27 mouse cellular contexts compared by ENCODE assay signal in the genomic region with DNA sequence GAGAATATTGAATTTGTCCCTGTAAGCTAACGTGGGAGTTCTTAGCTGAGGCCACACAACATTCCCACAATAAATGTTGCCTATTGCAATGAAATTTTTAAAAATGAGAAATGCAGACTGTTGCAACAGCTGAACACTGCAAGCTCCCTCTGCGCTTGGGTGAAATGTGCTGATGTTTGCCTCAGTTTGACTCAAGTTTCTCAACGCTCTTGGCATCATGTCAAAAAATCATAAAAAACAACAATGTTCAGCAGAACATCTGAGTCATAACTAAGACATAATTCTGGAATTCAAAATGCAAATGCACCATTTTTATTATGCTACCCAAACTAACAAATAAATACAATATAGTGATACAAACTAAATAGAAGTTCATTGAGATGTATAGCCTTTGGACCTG. TPM values are rescaled to one million over a fixed set of nuclear protein-coding genes. Genes with fewer than 3 reads are reported as not detected.
DNase-seq lines count a peak whose midpoint lies in the region; ATAC-seq and TF ChIP-seq lines count a peak whose summit lies in the region.
"Had no signal": no experiment of that assay in that cellular context is flagged by ENCODE, and none has a peak within 500 bp of the region (broad histone marks: within the 10 kb centered on the region; RNA-seq: fewer than 3 reads in every experiment).

No protein-coding gene starts in this region.

- no peaks in the 10 kb centered on the region for H3K4me1 ChIP-seq in lung, postnatal 0 days (ENCODE audit: insufficient read depth, low read depth, low read length)
- H3K4me1 ChIP-seq in limb, embryonic 10.5 days: no peaks in the 10 kb centered on the region
- H3K4me1 ChIP-seq: embryonic facial prominence, embryonic 13.5 days; embryonic facial prominence, embryonic 15.5 days; forebrain, embryonic 10.5 days; forebrain, embryonic 12.5 days had no signal

- ATAC-seq in lung, postnatal 0 days: no peak
- ATAC-seq: CD4-positive, CD25-positive, alpha-beta regulatory T cell, adult 4 months; forebrain, embryonic 14.5 days; forebrain, embryonic 16.5 days had no signal

- H3K4me3 ChIP-seq in lung, postnatal 0 days (ENCODE audit: low read depth, low read length): no peak overlapping the region
- H3K4me3 ChIP-seq in limb, embryonic 10.5 days: no peak overlapping the region
- H3K4me3 ChIP-seq: embryonic facial prominence, embryonic 13.5 days; embryonic facial prominence, embryonic 15.5 days; erythroblast, embryonic 14.5 days; forebrain, embryonic 10.5 days; forebrain, embryonic 12.5 days had no signal

- H3K9ac ChIP-seq in lung, postnatal 0 days (replicated peaks; ENCODE audit: low read depth): no peak overlapping the region
- H3K9ac ChIP-seq: embryonic facial prominence, embryonic 13.5 days; embryonic facial prominence, embryonic 15.5 days; forebrain, embryonic 12.5 days had no signal

- no peaks in the 10 kb centered on the region for H3K36me3 ChIP-seq in lung, postnatal 0 days (ENCODE audit: insufficient read depth, low read length)
- no peaks in the 10 kb centered on the region for H3K36me3 ChIP-seq in limb, embryonic 10.5 days
- H3K36me3 ChIP-seq: embryonic facial prominence, embryonic 13.5 days; embryonic facial prominence, embryonic 15.5 days; forebrain, embryonic 10.5 days; forebrain, embryonic 12.5 days; G1E had no signal

- peak; percentile 64 for DNase-seq in lung, postnatal 0 days (ENCODE audit: low spot score)
- DNase-seq in lung, postnatal 25 days (ENCODE audit: low spot score): no peak
- peak; percentile 59 for DNase-seq in NIH3T3 (ENCODE audit: low read depth)
- peak; percentile 25 for DNase-seq in brain, adult 2 months (ENCODE audit: low read depth, low spot score)
- DNase-seq in left cerebral cortex, adult 9 months (ENCODE audit: low spot score in 2 of 2): no peak
- no peak for DNase-seq in limb, embryonic 10.5 days (ENCODE audit: low spot score)
- DNase-seq in right cerebral cortex, adult 2 months (ENCODE audit: low spot score in 2 of 2): no peak
- DNase-seq: adrenal gland, postnatal 10 days; adrenal gland, postnatal 25 days; B cell, adult 2 months; cerebellum, adult 11 months; cerebellum, adult 18-20 months; cerebellum, adult 8-10 months; cerebellum, adult 9-11 months; cerebellum, postnatal 14 days; cerebellum, postnatal 36 days; embryo, embryonic 11 days had no signal

- no peaks in the 10 kb centered on the region for H3K9me3 ChIP-seq in lung, postnatal 0 days (ENCODE audit: low read length)
- no peaks in the 10 kb centered on the region for H3K9me3 ChIP-seq in limb, embryonic 10.5 days (replicated peaks)
- H3K9me3 ChIP-seq: embryonic facial prominence, embryonic 13.5 days; embryonic facial prominence, embryonic 15.5 days; forebrain, embryonic 10.5 days; forebrain, embryonic 12.5 days; G1E had no signal

- no peak for TF ChIP-seq EP300 in lung, postnatal 0 days (IDR thresholded peaks at IDR 0.05)

- no peak overlapping the region for H3K27ac ChIP-seq in lung, postnatal 0 days (ENCODE audit: low read length)
- H3K27ac ChIP-seq in limb, embryonic 10.5 days: no peak overlapping the region
- H3K27ac ChIP-seq: embryonic facial prominence, embryonic 13.5 days; embryonic facial prominence, embryonic 15.5 days; forebrain, embryonic 10.5 days; forebrain, embryonic 12.5 days had no signal

- TF ChIP-seq CTCF in lung, postnatal 0 days (IDR thresholded peaks at IDR 0.05): no peak

- no peak overlapping the region for H3K4me2 ChIP-seq in lung, postnatal 0 days (replicated peaks; ENCODE audit: low read depth, low read length)
- H3K4me2 ChIP-seq: embryonic facial prominence, embryonic 13.5 days; embryonic facial prominence, embryonic 15.5 days; forebrain, embryonic 12.5 days had no signal

- no peaks in the 10 kb centered on the region for H3K27me3 ChIP-seq in lung, postnatal 0 days (replicated peaks; ENCODE audit: insufficient read depth, low read length)
- H3K27me3 ChIP-seq in limb, embryonic 10.5 days (ENCODE audit: low read depth, poor library complexity, severe bottlenecking): no peaks in the 10 kb centered on the region
- H3K27me3 ChIP-seq: CH12.LX; embryonic facial prominence, embryonic 13.5 days; embryonic facial prominence, embryonic 15.5 days; forebrain, embryonic 12.5 days had no signal

- WGBS in lung, postnatal 0 days: 65% methylated on average over 3 of the region's 3 CpGs
- 93% methylated on average over 3 of the region's 3 CpGs for WGBS in limb, embryonic 10.5 days

RNA-seq across cellular contexts. Expression of gene Sub1, which starts 37.1 kb away (rescaled TPM):
- polyA plus RNA-seq in lung, postnatal 0 days (2015; fragmentation: Nextera tagmentation; extraction: Ambion mirVana): 608 and 620 TPM in 2 replicates
- polyA plus RNA-seq in limb, embryonic 10.5 days (2016; fragmentation: Nextera tagmentation; extraction: Ambion mirVana): 970 and 1,039 TPM in 2 replicates

RNA-seq across cellular contexts. Expression of gene Npr3, which starts 52.6 kb away (rescaled TPM):
- 11.2 and 16.4 TPM in 2 replicates for polyA plus RNA-seq in lung, postnatal 0 days (2015; fragmentation: Nextera tagmentation; extraction: Ambion mirVana)
- 1.7 and 2.2 TPM in 2 replicates for polyA plus RNA-seq in limb, embryonic 10.5 days (2016; fragmentation: Nextera tagmentation; extraction: Ambion mirVana)
- polyA plus RNA-seq: CD4-positive, CD25-positive, alpha-beta regulatory T cell, adult 4 months; erythroblast, embryonic 14.5 days; G1E had no signal

Comparison
In these comparisons a context has a peak if more than half of its experiments do, and no peak if none do; other contexts are left out.
1. DNase-seq: peak in lung, postnatal 0 days (single experiment), NIH3T3 (single experiment) and brain, adult 2 months (single experiment); none in lung, postnatal 25 days (single experiment), left cerebral cortex, adult 9 months (0 of 2), limb, embryonic 10.5 days (single experiment) and right cerebral cortex, adult 2 months (0 of 2).